Mouse (Mus musculus): ENCODE data around the gene Rsbn1.

DNA sequence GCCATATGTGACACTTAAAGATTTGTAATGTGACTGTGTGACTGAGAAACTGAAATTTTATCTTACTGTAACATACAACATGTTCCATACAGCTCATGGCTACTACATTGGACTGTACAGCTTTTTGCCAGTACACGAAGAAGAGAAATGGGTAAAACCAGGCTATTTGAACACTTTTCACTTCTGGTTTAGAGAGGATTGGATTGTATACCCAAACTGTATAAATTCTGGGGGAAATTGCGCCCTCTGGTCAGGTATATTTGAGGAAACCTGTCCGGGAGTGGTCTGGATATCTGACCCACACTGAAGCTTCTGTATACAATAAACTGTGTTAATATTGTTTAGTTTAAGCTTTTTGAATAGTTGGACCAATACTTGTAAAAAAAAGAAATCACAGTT lies 2.9 kb downstream of the Rsbn1 start:
- TF ChIP-seq CTCF (IDR thresholded peaks at IDR 0.05; ENCODE audit: low read depth) (no peak), EP300 (IDR thresholded peaks at IDR 0.05; ENCODE audit: low read depth) (no peak)

Data from heart, postnatal 0 days (tissue).